Mouse (Mus musculus): ENCODE measurements around the gene Klhl30.

Klhl30 gene

DNA sequence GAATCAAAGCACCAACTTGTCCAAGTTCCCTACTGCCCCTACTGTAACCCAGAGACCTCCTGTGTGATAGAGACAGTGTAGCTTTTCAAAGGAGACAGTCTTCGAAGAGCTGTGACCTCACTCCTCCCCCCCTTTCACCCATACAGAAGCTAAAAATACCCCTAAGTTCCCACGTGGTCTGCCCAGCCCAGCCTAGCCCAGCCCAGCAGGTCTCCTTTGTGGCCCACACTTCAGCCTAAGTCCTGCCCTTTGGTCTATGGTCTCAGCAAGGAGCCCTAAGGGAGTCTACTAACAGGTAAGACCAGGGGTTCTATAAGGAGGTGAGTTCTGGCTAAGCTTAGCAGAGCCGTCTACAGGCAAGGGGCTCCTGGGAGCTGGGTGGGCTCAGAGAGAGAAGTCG lies at the start of gene Klhl30:
Gene Klhl30 (plus strand): TSS at position 176 of the 400 bp plus-strand sequence.
- no peak for DNase-seq

DNA sequence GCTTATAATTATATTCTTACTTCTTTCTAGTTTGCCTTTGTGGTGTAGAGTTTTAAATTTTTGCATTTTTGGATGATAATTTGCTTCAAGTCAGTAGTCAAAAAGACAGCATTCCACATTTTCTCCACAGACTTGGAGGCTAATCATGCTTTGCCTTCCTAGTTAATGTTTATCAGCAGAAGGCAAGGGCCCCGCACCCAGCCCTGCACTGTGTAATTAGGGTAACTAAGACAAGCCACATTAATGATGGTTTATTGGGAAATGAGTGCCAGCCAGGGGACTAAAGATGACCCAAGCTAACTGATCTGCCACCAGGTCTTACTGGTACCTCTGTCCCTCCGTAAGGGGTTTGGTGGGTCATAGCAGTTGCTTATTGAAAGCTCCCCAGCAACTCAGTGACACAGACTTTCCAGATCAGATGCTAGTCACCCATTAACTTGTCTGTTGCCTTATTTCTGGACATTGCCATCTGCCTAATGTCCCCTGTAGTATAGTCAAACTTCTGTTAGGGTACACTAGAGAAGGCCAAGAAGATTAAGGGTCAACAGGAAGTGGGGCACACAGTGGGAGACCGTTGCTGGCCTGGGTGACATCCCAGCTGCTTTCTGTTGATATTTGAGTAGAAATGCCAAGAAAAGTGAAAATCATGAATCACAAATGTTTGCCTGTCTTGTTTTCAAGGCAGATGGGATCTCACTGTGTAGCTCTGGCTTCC lies 49.5 kb upstream of the Klhl30 start:
- DNase-seq, result no peak

DNA sequence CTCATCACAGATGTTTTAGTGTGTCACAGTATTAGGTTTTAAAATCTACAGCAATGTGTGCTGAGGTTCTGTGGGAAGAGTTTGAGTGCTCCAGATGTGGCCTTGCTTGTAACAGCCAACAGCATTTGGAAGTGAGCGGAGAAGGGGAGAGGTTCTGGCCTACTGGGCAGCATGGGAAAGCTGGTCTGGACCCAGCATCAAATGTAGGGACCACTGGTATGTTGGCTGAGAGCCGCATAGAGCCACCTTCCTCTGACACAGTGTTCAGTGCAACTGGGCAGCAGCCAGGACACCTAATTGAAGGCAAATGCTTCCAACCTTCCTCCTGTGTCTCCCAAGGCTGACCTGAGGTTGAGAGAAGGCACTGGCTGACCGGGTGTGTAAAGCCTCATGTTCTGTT lies 48.8 kb upstream of the Klhl30 start:
- DNase-seq, result no peak

DNA sequence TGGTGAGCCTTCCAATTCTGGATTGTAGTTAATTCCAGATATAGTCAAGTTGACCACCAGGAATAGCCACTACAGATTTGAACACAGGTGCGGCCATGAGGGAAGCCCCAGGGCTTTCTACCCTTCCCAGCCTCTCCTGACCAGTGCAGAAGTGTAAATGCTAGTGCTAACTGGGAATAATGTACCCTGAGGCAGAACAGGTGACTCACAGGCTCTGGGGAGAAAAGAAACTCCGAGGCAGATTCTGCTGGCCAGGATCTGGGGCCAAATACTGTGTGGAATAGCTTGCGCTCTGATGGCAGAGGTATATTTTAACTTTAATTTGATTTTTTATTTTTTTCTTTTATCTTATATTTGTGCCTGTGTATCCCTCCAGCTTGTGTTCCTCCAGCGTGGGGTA lies 46.2 kb upstream of the Klhl30 start:
- no peak for DNase-seq

DNA sequence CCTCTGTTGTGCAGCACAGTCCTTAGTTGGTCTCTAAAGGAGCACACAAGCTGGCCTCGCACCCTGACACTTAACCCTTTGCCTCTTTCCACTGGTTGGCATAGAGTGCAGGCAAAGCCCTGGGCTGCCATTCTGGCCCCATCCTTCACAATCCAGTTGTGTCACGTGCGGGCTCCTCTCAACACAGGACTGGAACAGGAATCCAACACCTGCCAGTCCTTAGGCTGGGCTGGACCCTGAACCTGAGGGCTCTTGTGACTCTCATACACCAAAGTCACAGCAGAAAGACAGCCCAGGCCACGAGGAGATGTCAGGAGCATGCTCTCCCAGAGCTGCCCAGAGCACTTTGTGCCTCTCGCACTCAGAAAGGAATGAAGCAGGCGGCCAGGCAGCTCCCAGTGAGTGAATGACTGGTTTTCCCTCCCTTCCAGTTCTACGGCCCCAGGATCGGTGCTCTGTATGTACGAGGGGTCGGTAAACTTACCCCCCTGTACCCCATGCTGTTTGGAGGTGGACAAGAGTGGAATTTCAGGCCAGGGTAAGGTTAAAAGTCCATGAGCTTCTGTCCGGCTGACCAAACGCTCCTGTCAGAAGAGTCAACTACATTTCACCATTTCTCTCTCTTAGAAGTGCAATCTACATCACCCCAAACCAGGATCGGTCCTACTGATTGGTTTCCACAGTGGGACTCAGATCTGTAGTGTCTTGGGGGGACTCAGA lies 41.3 kb upstream of the Klhl30 start:
- DNase-seq, result no peak

DNA sequence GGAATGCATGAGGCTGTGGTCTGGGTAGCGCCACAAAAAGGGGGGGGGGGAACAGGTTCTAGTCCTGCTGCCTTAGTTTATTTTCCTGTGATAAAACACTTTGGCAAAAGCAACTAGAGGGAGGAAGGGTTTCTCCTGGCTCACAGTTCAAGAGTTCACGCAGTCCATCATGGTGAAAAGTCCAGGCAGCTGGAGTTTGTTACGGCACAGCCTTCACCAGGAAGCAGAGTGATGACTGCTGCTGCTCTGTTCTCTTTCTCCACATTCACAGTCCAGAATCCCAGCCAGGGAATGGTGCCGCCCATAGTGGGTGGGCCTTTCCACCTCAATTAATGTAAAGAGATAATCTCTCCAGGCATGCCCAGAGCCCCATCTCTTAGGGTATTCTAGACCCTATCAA lies 38.5 kb upstream of the Klhl30 start:
- DNase-seq, result no peak

DNA sequence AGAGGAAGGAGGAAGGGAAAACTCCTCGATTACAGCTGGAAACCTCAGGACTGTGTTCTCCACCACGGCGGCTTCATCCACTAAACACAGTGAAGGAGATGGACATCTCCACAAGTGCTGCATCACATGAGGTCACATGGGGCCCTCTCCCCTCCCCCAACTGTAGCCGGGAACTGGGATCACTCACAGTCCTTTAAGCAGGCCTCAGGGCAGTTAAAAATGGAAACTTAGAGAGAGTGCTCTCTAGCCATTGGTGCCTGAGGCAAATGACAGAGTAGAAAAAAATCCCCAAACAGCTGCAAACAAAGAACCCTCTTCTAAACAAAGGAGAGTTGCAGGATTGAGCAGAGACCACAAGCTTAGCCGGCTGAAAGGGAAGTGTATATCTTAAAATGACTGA lies 37.6 kb upstream of the Klhl30 start:
- no peak for DNase-seq

DNA sequence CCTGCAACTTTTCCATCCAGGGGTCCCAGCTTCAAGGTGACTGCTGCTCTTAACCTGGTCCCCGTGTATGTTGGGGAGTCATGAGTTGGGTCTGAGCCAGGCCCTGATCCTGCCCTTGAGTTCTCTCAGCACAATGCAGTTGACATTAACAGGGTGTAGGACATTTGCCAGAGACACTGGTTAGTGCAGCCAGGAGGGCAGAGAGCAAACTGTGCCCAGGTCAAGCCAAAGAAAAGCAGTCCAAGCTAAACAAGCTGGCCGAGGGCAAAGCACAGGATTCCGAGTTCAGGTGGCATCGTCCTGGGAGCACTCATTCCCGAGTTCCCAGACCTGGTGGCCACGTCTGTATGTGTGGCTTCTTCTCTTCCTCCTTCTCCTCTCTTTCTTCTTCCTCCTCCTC lies 33.2 kb upstream of the Klhl30 start:
- no peak for DNase-seq

DNA sequence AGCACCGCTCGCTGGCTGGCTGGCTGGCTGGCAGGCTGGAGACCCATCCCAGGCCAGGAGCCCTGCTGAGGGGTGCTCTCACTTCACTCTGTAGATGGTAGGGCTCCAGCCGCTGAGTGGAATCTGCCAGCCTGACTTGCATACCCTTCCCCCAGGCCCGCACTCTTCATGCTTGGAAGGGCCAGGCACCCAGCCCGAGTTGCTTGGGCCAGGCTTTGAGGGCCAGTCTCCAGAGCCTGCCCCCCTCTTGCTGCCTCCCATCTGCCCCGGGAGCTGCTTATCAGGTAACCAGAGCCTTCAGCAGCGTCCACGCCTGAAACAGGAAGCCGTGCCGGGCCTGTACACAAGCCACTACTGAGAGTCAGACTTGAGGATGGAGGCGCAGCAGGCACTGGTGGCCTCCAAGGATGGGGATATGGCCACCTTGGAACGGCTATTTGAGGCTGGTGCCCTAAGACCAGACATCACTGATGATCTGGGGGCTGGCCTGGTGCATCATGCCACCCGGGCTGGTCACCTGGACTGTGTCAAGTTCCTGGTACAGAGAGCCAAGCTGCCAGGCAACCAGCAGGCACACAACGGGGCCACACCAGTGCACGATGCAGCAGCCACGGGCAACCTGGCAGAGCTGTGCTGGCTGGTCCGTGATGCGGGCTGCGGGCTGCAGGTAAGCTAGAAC lies 28.9 kb upstream of the Klhl30 start, which contains the start of gene Espnl:
Gene Espnl (plus strand): TSS at position 316 of the 679 bp plus-strand sequence.
- DNase-seq, result no peak

DNA sequence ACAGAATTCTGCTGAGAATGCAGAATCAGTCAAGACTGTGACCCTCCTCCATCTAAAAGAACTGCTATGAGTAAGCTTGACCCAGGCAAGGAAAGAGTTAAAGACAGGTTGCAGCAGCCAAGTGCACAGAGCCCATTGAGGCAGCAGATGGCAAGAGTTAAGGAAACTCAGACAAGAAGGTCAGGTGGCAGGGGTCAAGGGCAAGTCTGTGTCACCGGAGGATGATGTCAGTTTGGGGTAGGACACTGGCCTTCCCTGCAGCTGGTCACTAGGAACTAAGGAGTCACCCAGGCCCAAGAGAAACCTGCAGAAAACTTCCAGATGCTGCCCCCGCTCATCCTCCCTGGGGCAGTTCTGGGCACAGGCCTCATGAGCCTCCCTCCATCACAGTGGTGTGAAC lies 26.2 kb upstream of the Klhl30 start:
- DNase-seq, result no peak

DNA sequence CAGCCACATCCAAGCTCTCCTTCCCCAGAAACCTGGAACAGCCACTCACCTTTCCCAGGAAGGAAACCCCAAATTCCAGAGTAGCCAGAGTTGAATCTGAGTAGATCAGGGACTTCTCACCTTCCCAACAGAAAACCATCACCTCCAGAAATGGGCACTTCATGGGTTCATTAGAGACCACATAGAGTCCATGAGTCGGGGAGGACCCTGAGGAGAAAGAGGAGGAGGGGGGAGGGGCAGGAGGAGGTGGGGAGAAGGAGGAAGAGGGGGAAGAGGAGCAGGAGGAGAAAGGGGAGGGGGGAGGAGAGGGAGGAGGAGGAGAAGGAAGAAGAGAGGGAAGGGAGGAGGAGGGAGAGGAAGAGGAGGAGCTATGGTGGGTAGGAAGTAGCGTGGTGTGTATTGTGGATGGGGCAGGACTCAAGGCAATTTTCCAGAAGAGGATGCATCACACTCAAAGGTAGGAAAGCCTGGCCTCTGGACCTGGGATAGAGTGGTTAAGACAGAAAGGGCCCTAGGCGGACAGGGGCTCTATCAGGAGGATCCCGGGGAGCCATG lies 25.3 kb upstream of the Klhl30 start:
- no peak for DNase-seq

DNA sequence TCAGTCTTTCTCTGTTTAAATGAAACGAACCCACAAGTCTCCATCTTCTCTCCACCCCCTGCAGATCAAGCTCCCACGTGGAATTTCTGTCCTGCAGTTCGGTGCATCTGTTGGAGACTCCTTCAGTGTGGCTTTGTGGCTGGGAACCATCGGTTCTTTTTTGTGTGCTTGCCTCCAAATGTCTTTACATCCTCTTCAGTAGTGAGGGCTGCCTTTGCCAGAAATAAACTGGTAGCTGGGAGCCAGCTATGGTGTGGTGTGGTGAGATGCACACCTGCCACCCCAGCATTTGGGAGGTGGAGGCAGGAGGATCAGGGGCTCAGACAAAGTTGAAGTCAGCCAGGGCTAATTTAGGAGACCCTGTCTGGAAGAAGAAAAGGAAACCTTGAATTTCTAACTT lies 18.7 kb upstream of the Klhl30 start:
- DNase-seq, result no peak

DNA sequence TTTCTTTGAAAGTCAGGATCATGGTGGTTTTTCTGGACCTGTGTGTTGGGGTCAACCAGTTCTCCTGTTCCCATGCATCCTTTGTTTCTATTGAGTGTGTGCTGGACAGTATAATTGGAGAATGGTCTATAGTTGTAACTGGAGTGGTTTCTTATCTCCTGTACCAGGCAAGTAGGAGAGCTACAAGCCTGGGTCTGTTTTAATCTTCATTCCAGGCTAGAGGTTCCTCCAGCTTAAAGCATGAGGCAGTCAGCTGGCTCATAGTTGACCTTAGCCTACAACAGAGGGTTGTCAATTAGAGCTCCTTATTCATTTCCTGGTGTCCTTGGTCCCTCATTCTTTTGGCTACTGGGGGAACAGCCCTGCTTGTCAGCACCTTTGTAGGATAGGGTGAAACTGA lies 17.2 kb upstream of the Klhl30 start:
- DNase-seq, result no peak

DNA sequence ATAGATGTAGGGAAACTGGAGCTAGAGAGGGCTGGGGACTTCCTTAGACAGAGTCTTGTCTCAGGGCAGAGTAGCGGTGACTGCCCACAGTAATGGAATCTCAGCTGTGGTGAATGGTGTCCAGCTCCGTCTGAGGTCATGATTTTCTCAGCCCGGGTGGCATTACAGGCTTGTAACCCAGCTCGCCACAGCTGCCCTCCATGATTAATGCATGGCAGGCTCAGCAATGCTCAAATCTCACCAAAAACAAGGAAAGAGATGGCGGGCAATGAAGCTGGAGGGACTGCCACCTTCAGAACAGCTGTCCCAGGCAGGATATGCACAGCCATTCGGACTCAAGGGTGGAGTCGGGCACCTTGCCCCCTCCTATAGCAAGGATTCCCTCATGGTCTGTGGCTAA lies 13.5 kb upstream of the Klhl30 start:
- DNase-seq, result no peak

DNA sequence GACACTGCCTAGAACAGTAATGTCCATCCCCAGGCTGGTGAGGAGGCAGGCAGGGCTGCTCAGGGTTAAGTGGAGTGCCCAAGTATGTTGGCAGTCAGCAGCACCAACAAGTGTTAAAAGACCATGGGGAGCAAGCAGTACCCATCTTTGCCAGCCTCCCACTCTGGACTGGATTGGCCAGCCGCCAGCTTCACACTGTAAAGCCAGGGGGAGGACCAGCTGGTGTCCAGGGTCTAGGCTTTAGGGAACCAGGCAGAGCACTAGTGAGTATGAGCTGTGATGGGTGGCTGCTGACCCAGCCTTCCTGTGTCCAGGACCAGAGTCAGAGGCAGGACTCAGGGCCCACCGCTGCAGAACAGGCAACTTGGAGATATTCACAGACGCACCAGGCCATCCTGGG lies 6.8 kb upstream of the Klhl30 start:
- no peak for DNase-seq

DNA sequence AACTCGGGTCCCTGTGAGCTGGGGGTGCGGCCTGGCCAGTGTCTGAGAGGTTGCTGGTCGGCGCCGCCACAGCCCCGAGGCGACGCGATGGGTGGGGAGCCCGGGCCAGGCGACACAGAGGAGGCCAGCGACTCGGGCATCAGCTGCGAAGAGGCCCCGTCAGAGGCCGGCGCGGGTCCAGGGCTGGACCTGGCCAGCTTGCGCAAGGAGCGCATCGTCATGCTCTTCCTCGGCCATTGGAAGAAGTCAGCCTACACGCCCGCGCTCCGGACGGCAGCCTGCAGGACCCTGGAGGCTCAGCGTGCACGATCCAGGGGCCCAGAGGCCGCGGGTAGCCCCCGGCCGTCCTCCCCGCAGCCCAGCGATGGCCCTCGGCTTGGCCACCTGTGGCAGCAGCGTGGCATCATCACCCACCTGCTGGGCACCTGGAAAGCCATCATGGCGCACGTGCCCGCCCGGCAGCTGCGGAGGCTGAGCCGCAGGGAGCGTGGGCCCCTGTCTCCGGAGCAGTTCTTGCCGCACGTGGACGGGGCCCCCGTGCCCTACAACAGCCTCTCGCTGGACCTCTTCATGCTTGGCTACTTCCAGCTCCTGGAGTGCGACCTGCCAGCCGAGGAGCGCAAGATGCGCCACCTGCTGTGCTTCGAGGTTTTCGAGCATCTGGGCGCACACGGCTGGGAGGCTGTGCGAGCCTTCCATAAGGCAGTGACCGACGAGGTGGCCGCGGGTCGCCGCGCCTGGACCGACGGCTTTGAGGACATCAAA lies 5.7 kb upstream of the Klhl30 start:
- no peak for DNase-seq

DNA sequence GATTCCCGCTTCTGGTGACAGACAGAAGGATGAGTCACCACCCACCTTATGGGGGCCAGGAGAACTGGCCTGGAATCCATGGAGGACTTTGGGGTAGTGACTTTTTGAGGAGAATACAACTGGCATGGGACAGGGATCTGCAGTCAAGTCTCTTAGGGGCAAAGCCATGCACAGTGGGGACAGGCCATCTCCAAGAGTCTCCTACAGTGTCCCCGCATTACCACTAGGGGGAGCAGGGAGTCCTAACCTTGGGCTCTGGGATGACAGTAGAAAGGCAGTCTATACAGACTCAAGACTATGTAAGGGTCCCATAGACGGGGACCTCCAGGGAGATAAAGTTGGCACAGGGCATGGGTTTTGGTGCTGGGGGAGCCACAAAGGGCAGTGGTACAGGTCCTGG lies 3.9 kb upstream of the Klhl30 start:
- DNase-seq, result peak in 1 of 2 experiments; percentile 53

DNA sequence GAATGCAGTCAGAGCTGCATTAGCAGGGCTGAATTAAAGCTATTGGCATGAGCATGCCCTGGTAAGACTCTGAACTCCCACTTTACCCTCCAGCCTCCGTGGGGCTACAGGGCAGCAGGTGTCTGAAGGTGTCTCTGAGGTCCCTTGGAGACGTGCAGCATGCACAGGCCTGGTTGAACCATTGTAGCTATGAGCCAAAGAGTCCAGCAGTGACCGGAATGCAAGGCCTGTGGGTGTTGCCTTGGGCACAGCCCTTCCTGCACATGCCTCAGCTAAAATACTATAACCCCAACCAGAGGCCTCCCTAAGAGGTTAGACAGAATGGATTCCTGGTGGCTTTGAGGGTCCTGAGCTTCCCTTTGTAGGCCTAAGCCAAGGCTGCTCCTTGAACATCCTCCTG lies 433 bp downstream of the Klhl30 start:
- no peak for DNase-seq

DNA sequence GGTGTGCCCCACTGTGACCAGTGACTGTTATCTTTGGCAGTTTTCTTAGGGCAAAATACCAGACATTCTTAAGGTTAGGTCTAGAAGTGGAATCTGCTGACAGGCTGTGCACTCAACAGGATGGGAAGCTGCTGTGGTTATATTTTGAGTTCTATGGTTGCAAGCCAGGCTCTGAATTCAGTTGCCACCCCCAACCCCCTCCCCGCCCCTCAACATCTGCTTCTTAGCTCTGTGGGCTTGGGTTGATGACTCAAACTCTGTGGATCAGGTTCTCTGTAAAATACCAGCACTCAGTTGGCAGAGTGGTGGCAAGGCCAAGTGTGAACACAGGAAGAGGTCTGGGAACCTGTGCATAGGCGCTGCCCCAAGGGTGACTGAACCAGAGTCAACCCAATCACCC lies 1.5 kb downstream of the Klhl30 start:
- no peak for DNase-seq

DNA sequence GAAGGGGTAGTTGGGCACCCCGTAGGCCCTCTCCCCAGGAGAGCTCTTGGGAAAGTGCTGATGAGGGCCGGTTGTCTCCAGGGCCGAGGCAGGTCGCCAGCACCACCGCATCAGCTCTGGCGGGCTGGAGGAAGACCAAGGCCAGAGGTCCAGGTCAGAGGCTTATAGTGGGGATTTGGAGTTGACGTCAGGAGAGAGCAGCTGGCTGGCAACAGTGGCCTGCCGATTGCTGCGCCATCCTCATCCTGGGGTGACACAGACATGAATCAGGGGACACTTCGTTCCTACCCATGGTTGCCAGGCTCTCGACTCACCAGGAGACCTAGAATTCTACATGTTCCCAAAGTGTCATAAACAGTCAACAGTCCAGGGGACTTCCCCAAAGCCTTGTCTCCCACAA lies 5.3 kb downstream of the Klhl30 start:
- no peak for DNase-seq

DNA sequence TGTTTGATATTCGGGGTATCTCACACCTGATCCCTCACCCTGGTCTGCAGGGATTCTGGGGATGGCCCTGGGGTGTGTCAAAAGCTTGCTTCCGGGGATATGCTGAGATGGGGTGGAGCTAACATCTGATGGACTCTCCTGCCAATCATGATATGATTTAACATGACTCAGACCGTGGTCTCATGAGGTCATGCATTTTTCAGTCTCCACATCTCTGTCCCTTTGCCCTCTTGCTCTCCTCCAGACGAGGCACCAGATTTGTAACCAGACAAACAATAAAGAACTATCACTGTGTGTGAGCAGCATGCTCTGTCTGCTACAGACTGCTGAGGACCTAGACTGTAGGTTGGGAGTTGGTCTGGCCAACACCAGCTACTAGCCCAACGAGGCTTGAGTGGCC lies 11.3 kb downstream of the Klhl30 start:
- no peak for DNase-seq

DNA sequence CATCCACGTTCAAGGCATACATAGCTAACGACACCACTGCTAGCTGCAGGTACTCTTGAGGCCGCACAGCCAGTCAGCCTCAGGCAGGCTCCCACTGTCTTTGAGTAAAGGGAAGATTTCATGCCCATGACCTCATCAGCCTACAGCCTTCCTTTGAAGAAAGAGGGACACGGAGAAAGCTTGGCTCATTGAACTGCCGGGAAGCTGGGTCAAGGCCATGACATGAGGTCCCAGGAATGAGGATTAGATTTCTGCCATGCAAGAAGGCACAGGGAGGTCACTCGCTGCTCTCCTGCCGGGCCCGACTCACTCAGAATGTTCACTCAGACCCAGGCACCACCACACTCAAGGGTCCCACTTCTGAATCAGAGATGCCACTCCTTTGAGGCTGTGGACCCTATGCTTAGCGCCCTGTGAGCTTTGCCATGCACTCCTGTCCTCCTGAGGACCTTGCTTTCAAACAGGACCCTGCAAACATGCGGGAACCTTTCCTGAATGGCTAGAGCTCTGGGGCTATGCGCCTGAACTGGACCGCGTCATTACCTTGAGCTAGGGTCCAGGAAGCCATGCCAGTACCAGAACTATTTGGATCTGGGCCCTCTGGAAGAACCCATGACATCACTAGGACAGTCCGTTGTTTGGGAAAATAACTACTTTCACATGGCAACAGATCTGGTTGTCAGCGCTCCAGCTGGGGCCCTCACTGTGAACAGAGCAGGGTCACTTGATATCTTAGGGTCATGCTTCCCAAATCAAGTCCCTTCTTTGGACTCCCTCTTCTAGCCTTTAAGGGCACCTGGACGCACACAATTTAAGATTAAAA lies 14.2 kb downstream of the Klhl30 start:
- DNase-seq, result no peak
